Mouse (Mus musculus): ENCODE data around the gene Rps6kb1.
A peak's percentile ranks its signal among the peaks of the same experiment; 100 is the strongest.
"Not testable (repeated sequence)": the region's sequence is repeated elsewhere in the genome, so short reads cannot be mapped to it uniquely, and the experiment has no call there.

Rps6kb1 gene

GRCm38 (mm10) chr11:86539716-86540475 is 4.7 kb downstream of the Rps6kb1 start:
- no peak for DNase-seq

GRCm38 (mm10) chr11:86538786-86539185 is 5.8 kb downstream of the Rps6kb1 start:
- DNase-seq: peak; percentile 41

- no peak for DNase-seq
Observed at GRCm38 (mm10) chr11:86534201-86534910, 10.2 kb downstream of the Rps6kb1 start.

GRCm38 (mm10) chr11:86533302-86533701 is 11.3 kb downstream of the Rps6kb1 start:
- DNase-seq: not testable (repeated sequence)

- DNase-seq: peak; percentile 27
Observed at GRCm38 (mm10) chr11:86532834-86533233, 11.8 kb downstream of the Rps6kb1 start.

- no peak for DNase-seq
Observed at GRCm38 (mm10) chr11:86527528-86527927, 17.1 kb downstream of the Rps6kb1 start.

GRCm38 (mm10) chr11:86519751-86520150 is 24.9 kb downstream of the Rps6kb1 start:
- no peak for DNase-seq

GRCm38 (mm10) chr11:86517229-86517628 is 27.4 kb downstream of the Rps6kb1 start:
- DNase-seq: no peak

- DNase-seq: no peak
Observed at GRCm38 (mm10) chr11:86516620-86517019, 28.0 kb downstream of the Rps6kb1 start.

- DNase-seq: no peak
Observed at GRCm38 (mm10) chr11:86507991-86508390, 36.6 kb downstream of the Rps6kb1 start.

GRCm38 (mm10) chr11:86507334-86507733 is 37.3 kb downstream of the Rps6kb1 start:
- no peak for DNase-seq

GRCm38 (mm10) chr11:86503121-86503520 is 41.5 kb downstream of the Rps6kb1 start:
- no peak for DNase-seq

- no peak for DNase-seq
Observed at GRCm38 (mm10) chr11:86500795-86501194, 43.8 kb downstream of the Rps6kb1 start.

GRCm38 (mm10) chr11:86497908-86498307 is 46.7 kb downstream of the Rps6kb1 start:
- peak; percentile 12 for DNase-seq

GRCm38 (mm10) chr11:86497356-86497755 is 47.2 kb downstream of the Rps6kb1 start:
- DNase-seq: no peak

- no peak for DNase-seq
Observed at GRCm38 (mm10) chr11:86490782-86491181, 53.8 kb downstream of the Rps6kb1 start.

- DNase-seq: peak; percentile 62
Observed at GRCm38 (mm10) chr11:86484910-86485510, 59.6 kb downstream of the Rps6kb1 start.

GRCm38 (mm10) chr11:86484101-86484868 is 60.3 kb downstream of the Rps6kb1 start, which contains the start of gene Rnft1:
Gene Rnft1, plus strand, starts transcription at chr11:86484657.
- peak; percentile 99 for DNase-seq

GRCm38 (mm10) chr11:86473576-86473975 is 71.0 kb downstream of the Rps6kb1 start:
- no peak for DNase-seq

- peak; percentile 21 for DNase-seq
Observed at GRCm38 (mm10) chr11:86472771-86473171, 71.8 kb downstream of the Rps6kb1 start.

GRCm38 (mm10) chr11:86471785-86472184 is 72.8 kb downstream of the Rps6kb1 start:
- DNase-seq: no peak

- no peak for DNase-seq
Observed at GRCm38 (mm10) chr11:86468971-86469370, 75.6 kb downstream of the Rps6kb1 start.

GRCm38 (mm10) chr11:86468345-86468744 is 76.3 kb downstream of the Rps6kb1 start:
- no peak for DNase-seq
